Mouse (Mus musculus) cerebellum, adult 11-12 months (tissue): ENCODE measurements around the gene Grk5.

Experiments used
- DNase-seq: peaks from one replicate; pipeline ENCODE4 v3.0.0; 2022

Grk5 gene

GRCm38 (mm10) chr19:60981894-60982293 lies 92.3 kb downstream of the Grk5 start:
- no peak for DNase-seq

DNA sequence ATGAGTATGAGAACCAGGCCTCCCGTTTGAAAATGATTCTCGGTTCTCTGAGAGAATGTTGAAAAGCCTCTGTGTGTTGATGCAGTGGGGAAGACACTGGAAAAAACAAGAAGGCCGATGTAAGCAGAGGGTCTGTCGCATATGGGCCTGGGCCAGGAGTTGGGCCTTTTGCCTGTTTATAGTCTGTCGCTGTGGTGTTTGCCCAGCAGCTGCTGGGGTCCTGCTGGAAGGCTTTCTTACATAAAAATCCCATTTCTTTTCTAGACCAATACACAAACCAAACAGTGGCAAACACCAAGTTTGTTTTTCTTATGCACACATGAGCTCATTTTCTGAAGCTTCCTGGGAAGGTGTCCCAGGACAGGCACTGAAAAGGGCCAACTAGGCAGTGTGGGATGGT lies 100.2 kb downstream of the Grk5 start:
- no peak for DNase-seq

- no peak for DNase-seq
Observed at GRCm38 (mm10) chr19:60994214-60994613, 104.7 kb downstream of the Grk5 start.

GRCm38 (mm10) chr19:60994845-60995244 lies 105.3 kb downstream of the Grk5 start:
- no peak for DNase-seq

DNA sequence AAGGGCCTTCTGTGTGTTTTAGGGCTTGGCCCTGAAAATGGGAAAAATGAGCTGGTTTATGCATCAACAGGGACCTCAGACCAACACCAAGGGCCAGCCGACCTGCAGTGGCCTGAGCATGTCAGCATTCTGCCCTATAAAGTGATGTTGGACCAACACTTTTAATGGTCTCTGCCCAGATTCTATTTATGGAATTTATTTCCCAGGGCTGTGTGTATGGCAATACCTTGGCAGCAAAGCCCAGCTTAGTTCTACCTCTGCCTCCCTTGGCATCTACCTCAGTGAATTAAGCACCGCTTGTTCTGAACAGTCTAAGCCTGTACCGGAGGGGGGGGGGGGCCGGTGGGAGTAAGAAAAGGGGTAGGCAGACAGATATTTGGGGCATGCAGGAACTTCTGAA lies 108.2 kb downstream of the Grk5 start:
- DNase-seq, result no peak

DNA sequence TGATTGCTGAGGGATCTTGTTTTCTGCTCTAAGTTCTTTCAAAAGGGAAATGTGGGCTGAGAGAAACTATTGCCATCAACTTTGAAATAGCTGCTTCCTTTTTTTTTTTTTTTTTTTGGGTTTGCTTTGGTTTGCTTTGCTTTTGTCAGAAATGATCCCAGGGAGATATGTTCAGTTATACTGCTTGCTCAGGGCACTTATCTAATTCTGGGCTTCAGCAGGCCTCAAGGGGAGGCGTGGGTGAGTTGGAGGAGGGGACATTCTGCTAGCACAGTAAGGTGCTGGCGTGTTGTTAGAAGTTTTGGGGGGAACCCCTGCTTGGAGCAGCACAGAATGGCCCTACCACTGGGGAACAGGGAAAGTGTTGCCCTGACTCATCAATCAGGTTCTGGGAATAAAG lies 110.1 kb downstream of the Grk5 start:
- DNase-seq, result no peak

GRCm38 (mm10) chr19:61000958-61001357 lies 111.4 kb downstream of the Grk5 start:
- no peak for DNase-seq

GRCm38 (mm10) chr19:61009266-61009665 lies 119.7 kb downstream of the Grk5 start:
- no peak for DNase-seq

GRCm38 (mm10) chr19:61017477-61018266 lies 128.1 kb downstream of the Grk5 start:
- DNase-seq, result no peak

GRCm38 (mm10) chr19:61021502-61021901 lies 132.0 kb downstream of the Grk5 start:
- DNase-seq, result no peak

- peak; percentile 32 for DNase-seq
Observed at GRCm38 (mm10) chr19:61021939-61022566, 132.5 kb downstream of the Grk5 start.

DNA sequence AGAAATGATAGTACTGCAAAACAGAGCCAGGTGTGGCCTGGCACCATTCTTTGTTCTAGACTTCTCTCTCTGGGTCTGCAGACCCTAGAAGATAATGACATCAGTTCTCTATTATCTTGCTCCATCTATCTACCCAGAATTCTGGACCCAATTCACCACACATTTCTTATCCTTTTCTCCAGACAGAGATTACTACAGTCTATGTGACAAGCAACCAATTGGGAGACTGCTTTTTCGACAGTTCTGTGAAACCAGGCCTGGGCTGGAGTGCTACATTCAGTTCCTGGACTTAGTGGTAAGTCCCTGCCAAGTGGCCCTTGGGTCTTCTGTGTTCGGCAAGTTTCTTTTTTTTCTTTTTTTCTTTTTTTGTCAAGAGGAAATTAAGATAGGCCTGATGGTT lies 142.0 kb downstream of the Grk5 start:
- DNase-seq, result no peak

DNA sequence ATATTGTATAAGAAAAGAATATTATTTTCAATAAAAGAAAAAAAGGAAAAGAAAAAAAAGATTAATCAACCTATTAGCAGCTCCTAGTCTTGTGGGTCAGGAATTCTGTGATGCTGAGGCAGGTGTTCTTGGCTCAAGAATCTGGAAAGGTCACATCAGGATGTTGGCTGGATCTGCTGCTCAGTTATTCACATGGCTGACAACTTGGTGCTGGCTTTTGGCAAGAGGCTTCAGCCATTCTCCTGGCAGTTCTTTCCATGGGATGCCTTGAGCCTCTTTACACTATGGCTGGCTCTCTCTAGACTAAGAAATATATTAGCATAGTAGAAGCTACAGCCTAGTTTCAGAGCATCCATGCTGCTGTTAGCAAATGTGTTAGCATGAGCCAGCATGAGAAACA lies 149.6 kb downstream of the Grk5 start:
- no peak for DNase-seq

- DNase-seq, result peak; percentile 39
Observed at GRCm38 (mm10) chr19:61048646-61049045, 159.1 kb downstream of the Grk5 start.

DNA sequence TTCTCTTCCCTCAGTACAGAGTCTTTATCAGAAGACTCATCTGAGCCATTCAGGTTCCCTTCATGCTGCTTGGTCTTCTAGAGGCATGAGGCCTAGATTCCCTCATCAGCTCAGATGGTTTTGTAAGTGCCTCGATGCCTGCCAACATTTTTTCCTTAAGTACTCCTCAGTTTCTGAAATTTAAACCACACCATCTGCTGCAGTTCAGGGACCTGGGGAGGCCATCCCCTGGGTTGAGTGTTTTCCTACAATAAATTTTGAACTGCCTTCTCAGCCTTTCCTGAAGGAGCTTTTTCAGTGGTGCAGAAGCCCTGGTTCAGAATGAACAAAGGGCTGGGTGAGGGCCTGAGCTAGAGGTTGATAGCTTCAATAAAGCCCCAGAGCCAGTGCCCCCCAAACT lies 159.9 kb downstream of the Grk5 start:
- DNase-seq, result no peak

DNA sequence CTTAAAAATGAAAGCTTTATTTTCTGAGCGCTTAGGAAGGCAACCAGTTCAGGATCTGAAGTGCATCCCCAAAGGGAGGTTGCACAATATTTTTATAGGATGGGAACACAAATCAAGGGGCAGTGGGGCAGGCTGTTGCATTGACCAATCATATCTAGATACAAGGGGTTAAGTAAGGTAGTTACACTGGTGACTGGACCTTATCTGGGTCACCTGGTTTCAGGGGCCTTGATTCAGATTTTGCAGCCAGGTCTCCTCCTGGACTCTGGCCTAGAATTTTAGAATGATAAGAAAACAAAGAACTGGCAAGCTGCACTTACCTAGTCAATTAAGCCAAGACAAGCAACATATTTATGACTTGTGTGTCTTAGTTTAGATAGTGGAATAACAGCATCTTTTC lies 161.6 kb downstream of the Grk5 start:
- DNase-seq, result no peak

GRCm38 (mm10) chr19:61052008-61052407 lies 162.5 kb downstream of the Grk5 start:
- no peak for DNase-seq

- DNase-seq, result no peak
Observed at GRCm38 (mm10) chr19:61052786-61053185, 163.2 kb downstream of the Grk5 start.

- no peak for DNase-seq
Observed at GRCm38 (mm10) chr19:61056783-61057410, 167.3 kb downstream of the Grk5 start.

DNA sequence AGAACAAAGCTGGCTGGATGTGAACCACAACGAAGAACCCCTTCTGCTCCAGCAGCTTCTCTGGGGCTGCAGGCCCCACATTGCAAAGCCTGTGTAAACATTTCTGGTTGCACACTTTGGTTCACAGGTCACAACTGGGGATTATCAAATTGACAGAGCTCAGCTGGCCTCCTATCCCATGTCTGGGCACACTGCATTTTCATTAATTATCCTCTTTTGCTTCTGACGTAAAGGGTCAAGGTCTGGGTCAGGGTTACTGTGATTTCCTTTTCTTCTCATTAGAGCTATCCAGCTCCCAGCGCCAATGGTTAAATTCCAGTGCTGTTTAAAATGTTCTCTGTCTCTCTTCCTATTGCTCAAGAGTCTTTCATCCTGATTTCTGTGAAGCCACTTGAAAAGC lies 168.0 kb downstream of the Grk5 start:
- no peak for DNase-seq

- DNase-seq, result no peak
Observed at GRCm38 (mm10) chr19:61064386-61064785, 174.8 kb downstream of the Grk5 start.

DNA sequence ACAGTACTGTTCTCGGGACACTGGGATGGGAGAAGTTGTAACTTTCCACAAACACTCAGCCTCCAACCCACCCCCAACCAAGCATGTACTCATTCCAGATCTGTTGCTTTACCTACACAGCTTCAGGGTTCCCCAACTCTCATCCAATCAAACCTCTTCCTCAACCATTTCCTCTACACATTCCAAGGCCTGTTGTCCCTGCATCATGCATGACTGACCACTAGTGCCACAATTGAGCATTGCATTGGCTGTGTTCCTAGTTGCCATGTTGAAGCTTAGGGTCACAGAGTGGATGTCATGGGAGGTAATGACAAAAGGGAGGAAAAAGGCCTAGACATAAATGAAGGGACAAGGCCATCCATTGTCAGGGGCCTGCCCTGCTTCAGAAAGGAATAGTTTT lies 175.5 kb downstream of the Grk5 start:
- no peak for DNase-seq

DNA sequence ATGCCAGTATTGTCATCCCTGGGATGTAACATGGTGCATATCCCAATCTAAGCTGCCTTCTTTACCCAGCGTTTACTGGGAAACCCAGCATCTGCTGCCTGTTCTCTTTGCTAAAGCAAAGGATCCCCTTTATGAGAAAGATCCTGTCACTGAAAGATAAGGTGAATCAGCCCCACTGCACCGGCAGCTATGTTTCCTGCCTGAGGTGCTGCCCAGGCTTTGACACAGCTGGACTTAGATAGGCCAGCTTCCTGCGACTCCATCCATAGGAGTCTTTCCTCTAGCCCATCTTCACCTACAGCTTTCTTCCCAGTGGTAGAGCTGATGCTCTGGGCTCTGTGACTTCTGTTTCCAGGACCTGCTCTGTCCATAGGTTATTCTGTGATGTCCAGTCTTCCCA lies 189.1 kb downstream of the Grk5 start:
- no peak for DNase-seq

- no peak for DNase-seq
Observed at GRCm38 (mm10) chr19:61080251-61080749, 190.8 kb downstream of the Grk5 start.
